Mouse (Mus musculus): ENCODE measurements around the gene Zfp759.

GRCm38 (mm10) chr13:67108821-67109206 is 12.6 kb upstream of the Zfp759 start:
- TF ChIP-seq CTCF (IDR thresholded peaks at IDR 0.05; ENCODE audit: control insufficient read depth, insufficient read depth, insufficient read length) (no peak), FOSL1 (IDR thresholded peaks at IDR 0.05; ENCODE audit: insufficient read depth, low read length, poor library complexity, severe bottlenecking) (no peak), MYOD1 (IDR thresholded peaks at IDR 0.05; ENCODE audit: control insufficient read depth, insufficient read length, low read depth) (no peak)
